Mouse (Mus musculus): ENCODE measurements around the gene D330045A20Rik. TPM values are rescaled to one million over a fixed set of nuclear protein-coding genes. Genes with fewer than 3 reads are reported as not detected.

D330045A20Rik gene
- polyA plus RNA-seq (2012; rRNA removed), result 0.31 and 0.36 TPM in 2 replicates

DNA sequence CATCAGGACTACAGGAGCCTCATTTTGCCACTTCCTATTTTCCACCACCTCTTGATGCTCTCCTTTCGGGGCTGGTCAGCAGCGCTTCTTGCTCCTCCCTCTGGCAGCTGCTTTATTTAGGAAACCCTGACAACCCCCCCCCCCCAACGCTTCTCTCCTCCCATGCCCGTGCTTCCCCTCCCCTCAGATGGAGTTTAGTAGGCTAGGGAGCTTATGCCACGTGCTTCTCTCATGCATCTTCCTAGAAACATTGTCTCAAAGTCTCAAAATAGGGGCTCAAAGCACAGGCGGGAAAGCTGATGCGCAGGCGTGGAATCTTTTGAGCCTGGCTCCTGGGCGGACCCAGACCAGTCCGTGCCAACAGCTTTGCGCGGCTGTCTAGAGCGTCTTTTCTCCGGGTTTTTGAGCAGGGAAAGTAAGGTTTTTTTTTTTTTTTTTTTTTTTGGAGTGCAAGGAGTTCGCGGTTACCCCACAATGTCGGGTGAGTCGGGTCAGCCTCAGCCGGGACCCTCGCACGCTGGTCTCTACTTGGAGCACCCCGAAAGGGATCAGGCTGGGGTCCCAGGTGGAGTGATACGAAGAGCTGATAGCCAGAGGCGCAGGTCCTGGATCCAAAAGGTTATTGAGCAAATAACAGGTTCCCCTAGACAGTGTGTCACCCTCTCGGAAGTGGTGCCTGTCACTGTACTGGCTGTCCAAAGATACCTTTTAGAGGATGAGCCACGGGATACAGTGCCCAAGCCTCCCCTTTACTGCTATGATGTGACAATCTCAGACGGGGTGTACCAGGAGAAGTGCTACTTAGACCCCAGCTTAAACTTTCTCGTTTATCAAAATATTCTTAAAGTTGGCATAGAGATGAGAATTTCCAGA, at the start of gene D330045A20Rik:
TSS of gene D330045A20Rik (plus strand) at position 346 of the 873 bp plus-strand sequence.

GRCm38 (mm10) chrX:139562925-139563461, 82.8 kb downstream of the D330045A20Rik start, which contains the start of gene Rnf128:
Rnf128 (plus strand) TSS chrX:139563316.

Other genes with a start within 250 kb of the D330045A20Rik start
- gene Trap1a, start 146.7 kb upstream of the D330045A20Rik start, polyA plus RNA-seq (2012; rRNA removed), result not detected in 2 replicates
- 31.9 and 37.0 TPM in 2 replicates for gene Rnf128, start 82.9 kb downstream of the D330045A20Rik start, polyA plus RNA-seq (2012; rRNA removed)
- gene Tbc1d8b, start 204.6 kb downstream of the D330045A20Rik start, polyA plus RNA-seq (2012; rRNA removed), result 0.87 and 0.88 TPM in 2 replicates
- not detected in 2 replicates for gene Gm15013, start 234.1 kb downstream of the D330045A20Rik start, polyA plus RNA-seq (2012; rRNA removed)

All from colon, adult 2 months (tissue).